Mouse (Mus musculus) ovary, adult 10 weeks (tissue): ENCODE measurements around the gene Lgi1. TPM values are rescaled to one million over a fixed set of nuclear protein-coding genes. Genes with fewer than 3 reads are reported as not detected.

ENCODE experiments used
- polyA plus RNA-seq: library from polyadenylated mRNA; stranded (reverse); fragments of 350-450 nt; fragmentation: Illumina TruSeq; extraction: RNeasy Lipid Tissue Mini Kit (QIAGEN cat#74804); gene quantifications from one replicate; pipeline ENCODE4 v1.2.3, GENCODE M21; 2014

Gene Lgi1
- 1.2 TPM for polyA plus RNA-seq

DNA sequence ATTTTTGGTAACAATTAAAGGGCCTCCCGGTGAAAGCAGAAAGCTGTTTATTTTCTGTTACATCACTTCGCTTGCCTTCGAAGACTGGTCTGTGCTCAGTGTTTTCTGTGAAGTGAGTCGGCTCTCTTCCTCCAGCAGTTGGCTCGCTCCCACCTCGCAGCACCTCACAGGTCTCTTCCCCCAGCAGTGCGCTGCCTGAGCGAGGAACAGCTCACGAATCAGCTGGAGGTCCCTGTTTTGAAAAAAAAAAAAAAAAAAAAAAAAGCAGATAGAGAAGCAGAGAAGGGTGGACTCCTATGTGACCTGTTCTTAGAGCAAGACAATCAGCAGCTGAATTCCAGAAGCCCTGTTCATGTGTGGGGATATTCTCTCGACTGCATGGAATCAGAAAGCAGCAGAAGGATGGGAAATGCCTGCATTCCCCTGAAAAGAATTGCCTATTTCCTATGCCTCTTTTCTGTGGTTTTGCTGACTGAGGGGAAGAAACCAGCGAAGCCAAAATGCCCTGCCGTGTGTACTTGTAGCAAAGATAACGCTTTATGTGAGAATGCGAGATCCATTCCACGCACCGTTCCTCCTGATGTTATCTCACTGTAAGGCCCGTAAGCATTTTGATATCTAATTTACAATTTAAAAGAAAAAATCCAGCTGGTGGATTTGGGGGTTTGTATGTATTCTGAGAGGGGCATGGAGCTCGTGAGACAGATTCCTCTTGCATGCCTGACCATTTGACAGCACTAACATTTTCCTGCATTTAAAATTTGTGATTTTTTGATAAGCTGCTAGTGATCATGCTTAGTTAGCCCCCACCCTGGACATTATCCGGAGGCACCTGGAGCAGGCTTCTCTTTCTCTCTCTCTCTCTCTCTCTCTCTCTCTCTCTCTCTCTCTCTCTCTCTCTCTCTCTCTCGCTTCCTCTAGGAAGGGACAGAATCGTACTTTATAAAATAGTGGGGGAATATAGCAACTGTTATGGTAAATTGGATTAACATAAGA lies at the start of gene Lgi1:
Gene Lgi1 (plus strand): TSS at position 32 of the 996 bp plus-strand sequence.

GRCm38 (mm10) chr19:38223905-38224684 lies 40.2 kb upstream of the Lgi1 start, which contains the start of gene Fra10ac1:
Gene Fra10ac1, minus strand, starts transcription at chr19:38224156.

Other genes with a start within 250 kb of the Lgi1 start
- gene Myof, start 221.0 kb upstream of the Lgi1 start, polyA plus RNA-seq: 93.1 TPM
- gene Cep55, start 209.5 kb upstream of the Lgi1 start, polyA plus RNA-seq: 34.2 TPM
- gene Ffar4, start 167.5 kb upstream of the Lgi1 start, polyA plus RNA-seq: not detected
- 11.9 TPM for gene Rbp4, start 139.3 kb upstream of the Lgi1 start, polyA plus RNA-seq
- not detected for gene Pde6c, start 131.8 kb upstream of the Lgi1 start, polyA plus RNA-seq
- gene Fra10ac1, start 40.4 kb upstream of the Lgi1 start, polyA plus RNA-seq: 66.2 TPM
- gene Slc35g1, start 131.4 kb downstream of the Lgi1 start, polyA plus RNA-seq: 29.2 TPM
- 10.6 TPM for gene Plce1, start 216.6 kb downstream of the Lgi1 start, polyA plus RNA-seq